Mouse (Mus musculus): Measurements from ENCODE around the gene Ascl5. TPM values are rescaled to one million over a fixed set of nuclear protein-coding genes. Genes with fewer than 3 reads are reported as not detected.

Gene Ascl5
- polyA plus RNA-seq, 1 experiment from 2014 or later, result not detected

DNA sequence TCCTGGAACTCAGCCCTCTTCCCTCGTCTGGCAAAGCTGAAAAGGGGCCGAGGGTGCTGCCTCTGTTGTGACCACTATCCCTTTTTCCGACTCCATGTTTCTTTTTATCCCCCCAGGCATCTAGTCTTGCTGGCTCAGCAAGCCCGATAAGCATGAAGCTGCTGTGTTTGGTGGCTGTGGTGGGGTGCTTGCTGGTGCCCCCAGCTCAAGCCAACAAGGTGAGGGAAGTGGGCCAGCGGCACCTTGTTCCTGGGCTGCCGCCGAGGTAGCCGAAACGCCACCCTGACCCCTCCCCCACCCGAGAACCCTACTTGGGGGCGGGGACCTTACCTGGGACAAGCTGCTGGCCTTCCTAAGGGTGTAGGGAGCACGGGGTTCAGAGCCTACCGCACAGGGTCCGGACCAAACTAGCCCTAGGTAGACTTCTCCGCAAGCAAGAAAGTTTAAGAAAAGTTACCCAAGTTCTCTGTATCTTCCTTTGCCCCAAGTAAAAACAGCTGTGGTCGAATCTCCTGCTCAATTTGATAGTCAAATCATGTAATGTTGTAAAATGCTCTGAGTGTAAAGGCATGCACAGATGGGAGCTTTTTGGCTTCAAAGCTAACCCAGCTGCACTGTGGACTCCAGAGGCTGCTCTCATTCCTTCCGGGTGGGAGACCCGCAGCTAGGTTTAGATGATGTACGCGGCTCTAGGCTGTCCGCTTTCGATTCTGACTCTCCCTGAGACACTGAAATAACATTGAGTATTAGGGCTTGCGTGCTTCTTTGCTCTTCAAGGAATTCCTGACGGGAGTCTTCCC is 32.0 kb upstream of the Ascl5 start:
- Histone ChIP-seq H3K27me3 (no peaks in the 10 kb centered on the region), H3K4me2 (peak overlapping the region; percentile 89), H3K9me3 (replicated peaks) (no peaks in the 10 kb centered on the region), H3K9ac (peak overlapping the region; percentile 93), H3K4me1 (replicated peaks) (peaks cover 61% of the 10 kb centered on the region), H3K36me3 (peaks cover 41% of the 10 kb centered on the region), H3K27ac (peak overlapping the region; percentile 92), H3K4me3 (replicated peaks) (peak overlapping the region; percentile 83)
- WGBS (ENCODE audit: insufficient replicate concordance), result 16% methylated on average over 24 of the region's 24 CpGs
- DNase-seq (peak; percentile 41), ATAC-seq (ENCODE audit: low read depth) (peak; percentile 34)

DNA sequence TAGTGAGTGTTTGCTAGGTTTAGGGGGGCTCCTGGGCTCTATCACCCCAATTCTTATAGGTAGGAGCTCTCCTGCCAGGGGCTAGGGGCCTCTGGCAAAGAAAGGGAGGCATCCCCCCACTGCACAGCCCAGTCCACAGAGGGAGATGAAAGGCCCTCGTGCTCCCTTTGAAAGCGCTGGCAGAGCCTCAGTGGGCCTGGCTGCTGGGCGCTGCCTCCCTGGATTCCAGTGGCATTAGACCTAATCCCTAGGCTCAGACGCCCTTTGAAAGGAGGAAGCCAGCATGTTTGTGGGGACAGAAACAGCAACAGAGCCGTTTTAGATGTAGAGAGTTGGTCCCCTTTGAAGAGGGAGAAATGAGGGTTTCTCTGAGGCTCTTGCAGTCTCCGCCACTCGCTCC is 20.4 kb upstream of the Ascl5 start:
- no peak overlapping the region for H3K27ac ChIP-seq
- ATAC-seq (ENCODE audit: low read depth) (no peak), DNase-seq (no peak)
- peaks cover 100% of the 10 kb centered on the region for H3K36me3 ChIP-seq
- WGBS (ENCODE audit: insufficient replicate concordance), result 86% methylated on average over 7 of the region's 7 CpGs
- H3K9ac ChIP-seq, result no peak overlapping the region
- no peak overlapping the region for H3K4me2 ChIP-seq
- H3K27me3 ChIP-seq, result no peaks in the 10 kb centered on the region
- H3K4me1 ChIP-seq (replicated peaks), result peaks cover 24% of the 10 kb centered on the region; the same call in 1 of the 2 replicates
- H3K4me3 ChIP-seq (replicated peaks), result no peak overlapping the region
- H3K9me3 ChIP-seq (replicated peaks), result no peaks in the 10 kb centered on the region

DNA sequence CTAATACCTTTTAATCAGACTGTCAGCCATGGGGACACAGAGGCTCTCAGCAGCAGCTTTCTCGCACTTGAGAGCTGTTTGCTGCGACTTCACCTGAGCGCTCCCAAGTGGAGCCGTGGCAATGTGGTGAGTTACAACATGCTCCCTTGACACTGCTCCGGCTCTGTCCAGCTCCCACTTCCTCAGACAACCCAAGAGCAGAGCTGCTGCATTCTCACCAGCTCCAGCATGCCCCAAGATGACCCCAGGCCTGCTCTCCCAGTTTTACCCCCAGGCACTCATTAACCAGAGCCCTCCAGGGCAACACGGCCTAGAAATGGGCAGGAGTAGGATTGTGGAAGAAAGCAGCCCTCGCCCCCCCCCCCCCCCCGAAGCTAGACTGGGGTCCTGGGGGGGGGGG is 18.9 kb upstream of the Ascl5 start:
- Histone ChIP-seq H3K36me3 (peaks cover 90% of the 10 kb centered on the region), H3K27me3 (no peaks in the 10 kb centered on the region), H3K27ac (no peak overlapping the region), H3K9ac (no peak overlapping the region), H3K4me3 (replicated peaks) (no peak overlapping the region), H3K4me1 (replicated peaks) (peaks cover 19% of the 10 kb centered on the region; the same call in 1 of the 2 replicates), H3K4me2 (no peak overlapping the region), H3K9me3 (replicated peaks) (no peaks in the 10 kb centered on the region)
- ATAC-seq (ENCODE audit: low read depth) (no peak), DNase-seq (no peak)
- 77% methylated on average over 8 of the region's 8 CpGs for WGBS (ENCODE audit: insufficient replicate concordance)

DNA sequence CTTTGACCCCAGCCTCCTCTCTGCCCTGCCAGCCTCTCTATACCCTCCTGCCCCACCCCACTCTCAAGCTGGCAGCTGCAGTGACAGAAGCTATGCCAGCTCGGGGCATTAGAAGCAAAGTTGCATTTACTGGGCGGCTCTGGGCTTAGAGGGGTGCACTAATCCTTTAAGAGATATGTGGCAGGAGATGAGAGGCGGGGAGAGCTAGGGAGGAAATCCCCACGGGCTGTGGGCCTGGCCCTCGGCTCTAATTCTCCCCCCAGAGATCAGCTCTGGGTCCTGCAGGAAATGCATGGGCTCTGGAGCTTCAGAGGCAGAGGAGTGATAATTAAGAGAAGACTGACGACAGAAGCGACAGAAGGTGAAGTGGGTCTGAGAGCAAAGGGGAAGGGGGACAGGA is 17.6 kb upstream of the Ascl5 start:
- Histone ChIP-seq H3K4me2 (no peak overlapping the region), H3K9me3 (replicated peaks) (no peaks in the 10 kb centered on the region), H3K27me3 (no peaks in the 10 kb centered on the region), H3K4me1 (replicated peaks) (peaks cover 19% of the 10 kb centered on the region; the same call in 1 of the 2 replicates), H3K36me3 (peaks cover 77% of the 10 kb centered on the region), H3K27ac (0 out of 2 replicates have a peak overlapping the region, but pooled peaks have one; percentile 23), H3K4me3 (replicated peaks) (no peak overlapping the region), H3K9ac (no peak overlapping the region)
- WGBS (ENCODE audit: insufficient replicate concordance), result 61% methylated on average over 7 of the region's 7 CpGs
- ATAC-seq (ENCODE audit: low read depth) (no peak), DNase-seq (no peak)

DNA sequence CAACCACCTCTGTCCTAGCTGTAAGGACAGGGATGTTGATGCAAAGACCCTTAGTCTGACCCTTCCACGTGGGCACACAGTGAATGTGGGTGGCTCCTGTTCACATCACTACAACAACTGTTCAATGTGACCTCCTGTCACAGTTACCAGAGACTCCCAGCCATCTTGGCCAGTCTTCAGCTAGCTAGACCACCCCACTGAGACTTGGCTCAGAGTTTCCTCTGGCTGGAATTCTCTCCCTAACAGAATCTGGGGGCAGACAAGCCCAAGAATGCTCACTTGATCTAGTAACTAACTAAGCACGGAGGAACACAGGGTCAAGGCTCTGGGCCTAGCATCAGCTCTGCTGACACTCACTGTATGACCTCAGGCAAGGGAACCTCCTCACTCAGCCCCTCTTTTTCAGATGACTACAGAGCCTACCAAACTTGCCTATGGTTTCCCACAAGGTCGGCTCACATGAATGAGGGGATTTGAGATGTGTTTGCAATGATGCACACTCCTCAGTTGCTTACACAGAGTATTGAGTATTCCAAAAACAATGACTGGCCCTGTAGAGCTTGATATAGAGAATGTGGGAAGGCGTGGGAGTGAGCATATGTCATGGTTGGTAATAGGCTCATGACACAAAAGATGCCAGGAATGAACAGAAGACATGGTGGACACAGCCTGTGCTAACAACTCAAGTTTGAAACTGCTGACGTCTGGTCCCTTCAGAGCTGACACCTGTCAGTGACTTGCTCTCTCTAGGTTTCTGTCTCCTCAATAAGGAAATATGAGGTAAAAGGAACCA is 11.7 kb upstream of the Ascl5 start:
- H3K4me1 ChIP-seq (replicated peaks), result no peaks in the 10 kb centered on the region
- no peak for DNase-seq
- no peak overlapping the region for H3K4me2 ChIP-seq
- no peaks in the 10 kb centered on the region for H3K9me3 ChIP-seq (replicated peaks)
- peaks cover 44% of the 10 kb centered on the region for H3K27me3 ChIP-seq
- no peak overlapping the region for H3K4me3 ChIP-seq (replicated peaks)
- no peak overlapping the region for H3K27ac ChIP-seq
- H3K36me3 ChIP-seq, result peaks cover 17% of the 10 kb centered on the region
- ATAC-seq (ENCODE audit: low read depth), result no peak
- H3K9ac ChIP-seq, result no peak overlapping the region
- WGBS (ENCODE audit: insufficient replicate concordance), result 48% methylated on average over 5 of the region's 5 CpGs

DNA sequence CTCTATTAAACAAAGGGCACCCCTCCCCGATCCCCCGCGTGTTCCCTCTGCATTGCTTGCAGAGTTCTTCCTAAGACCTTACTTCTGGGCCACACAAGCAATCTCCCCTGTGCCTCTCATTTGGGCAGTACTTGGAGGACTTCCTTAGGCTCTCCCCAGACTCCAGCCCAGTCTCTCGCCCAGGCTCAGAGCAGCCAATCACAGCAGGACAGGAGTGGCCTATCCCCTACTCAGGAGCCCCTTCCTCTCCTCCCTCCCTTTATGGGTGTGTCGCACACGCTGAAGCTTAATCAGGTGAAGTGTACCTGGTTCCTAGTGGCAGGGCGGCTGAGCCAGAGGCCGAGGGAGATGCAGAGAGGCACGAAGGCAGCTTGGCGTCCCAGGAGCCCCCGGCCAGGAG is 10.2 kb upstream of the Ascl5 start:
- 25% methylated on average over 11 of the region's 11 CpGs for WGBS (ENCODE audit: insufficient replicate concordance)
- H3K4me3 ChIP-seq (replicated peaks), result no peak overlapping the region
- no peak for ATAC-seq (ENCODE audit: low read depth)
- no peak overlapping the region for H3K9ac ChIP-seq
- H3K9me3 ChIP-seq (replicated peaks), result no peaks in the 10 kb centered on the region
- H3K4me2 ChIP-seq, result no peak overlapping the region
- peaks cover 2% of the 10 kb centered on the region; the same call in 1 of the 2 replicates for H3K36me3 ChIP-seq
- no peaks in the 10 kb centered on the region for H3K4me1 ChIP-seq (replicated peaks)
- H3K27ac ChIP-seq, result no peak overlapping the region
- peaks cover 57% of the 10 kb centered on the region for H3K27me3 ChIP-seq
- no peak for DNase-seq

DNA sequence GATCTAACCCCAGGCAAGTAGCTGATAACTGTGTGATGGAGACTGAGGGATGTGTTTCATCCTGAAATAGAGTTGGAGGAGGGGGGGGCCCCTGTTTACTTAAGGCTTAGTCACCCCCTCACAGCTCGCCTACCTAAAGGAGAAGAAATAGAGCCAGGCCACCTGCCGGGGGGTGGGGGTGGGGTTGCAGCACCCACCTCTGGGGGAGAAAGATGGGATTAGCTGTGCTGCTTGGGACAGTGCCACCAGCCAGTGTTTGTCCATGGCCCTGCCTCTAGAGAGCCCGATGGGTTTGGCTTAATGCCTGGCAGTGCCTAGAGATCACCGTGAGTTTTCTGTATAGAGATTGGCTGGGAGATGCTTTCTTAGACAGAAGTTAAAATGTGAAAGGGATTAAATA is 9.7 kb upstream of the Ascl5 start:
- ATAC-seq (ENCODE audit: low read depth) (no peak), DNase-seq (no peak)
- no peaks in the 10 kb centered on the region for H3K4me1 ChIP-seq (replicated peaks)
- no peaks in the 10 kb centered on the region for H3K9me3 ChIP-seq (replicated peaks)
- H3K4me3 ChIP-seq (replicated peaks), result no peak overlapping the region
- 27% methylated on average over 4 of the region's 4 CpGs for WGBS (ENCODE audit: insufficient replicate concordance)
- H3K27me3 ChIP-seq, result peaks cover 58% of the 10 kb centered on the region
- no peaks in the 10 kb centered on the region for H3K36me3 ChIP-seq
- H3K27ac ChIP-seq, result no peak overlapping the region; the same call in 1 of the 2 replicates
- H3K9ac ChIP-seq, result no peak overlapping the region
- H3K4me2 ChIP-seq, result no peak overlapping the region

DNA sequence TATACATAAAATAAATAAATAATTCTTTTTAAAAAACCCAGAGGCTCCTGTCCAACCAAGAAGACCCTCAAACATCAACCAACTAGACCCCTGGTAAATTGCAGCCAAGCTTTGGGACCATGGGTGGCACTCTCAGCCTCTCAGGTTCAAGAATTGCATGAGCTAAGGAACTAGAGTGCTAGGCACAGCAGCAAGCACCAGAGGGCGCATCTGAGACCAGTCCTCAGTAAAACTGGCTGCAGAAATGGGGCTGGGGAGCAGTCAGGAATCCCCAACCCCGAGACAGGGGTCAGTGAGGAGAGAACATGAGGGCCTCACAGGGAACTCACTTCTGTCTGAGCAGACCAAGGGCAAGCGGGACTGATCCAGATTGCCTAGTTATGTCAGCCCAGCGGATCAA is 4.8 kb upstream of the Ascl5 start:
- Histone ChIP-seq H3K9me3 (replicated peaks) (no peaks in the 10 kb centered on the region), H3K27ac (no peak overlapping the region), H3K4me2 (no peak overlapping the region), H3K4me1 (replicated peaks) (peaks cover 6% of the 10 kb centered on the region), H3K27me3 (peaks cover 86% of the 10 kb centered on the region), H3K36me3 (no peaks in the 10 kb centered on the region), H3K9ac (no peak overlapping the region), H3K4me3 (replicated peaks) (no peak overlapping the region)
- WGBS (ENCODE audit: insufficient replicate concordance), result 12% methylated on average over 4 of the region's 4 CpGs
- no peak for ATAC-seq (ENCODE audit: low read depth)
- DNase-seq, result peak; percentile 34

DNA sequence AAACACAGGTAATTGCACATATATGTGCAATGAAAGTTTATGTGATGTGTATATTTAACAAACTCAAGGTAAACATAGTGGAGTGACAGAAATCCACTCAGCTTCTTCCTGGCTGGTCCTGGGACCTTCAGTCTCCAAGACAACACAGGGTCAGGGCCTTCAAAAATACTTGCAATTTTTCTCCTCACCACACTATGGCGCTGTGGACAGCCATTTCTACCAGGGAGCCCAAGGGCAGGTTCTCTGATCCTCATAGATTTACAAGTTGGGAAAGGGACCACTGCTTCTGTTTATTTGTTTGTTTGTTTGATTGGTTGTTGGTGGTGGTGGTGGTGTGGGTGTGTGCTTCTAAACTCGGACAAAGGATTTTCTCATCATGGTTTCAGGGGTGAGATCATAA is 3.2 kb upstream of the Ascl5 start:
- WGBS (ENCODE audit: insufficient replicate concordance), result 4% methylated on average over 2 of the region's 2 CpGs
- Histone ChIP-seq H3K4me3 (replicated peaks) (no peak overlapping the region), H3K9ac (no peak overlapping the region), H3K9me3 (replicated peaks) (no peaks in the 10 kb centered on the region), H3K4me2 (no peak overlapping the region), H3K4me1 (replicated peaks) (peaks cover 12% of the 10 kb centered on the region), H3K27ac (no peak overlapping the region), H3K36me3 (no peaks in the 10 kb centered on the region), H3K27me3 (peaks cover 86% of the 10 kb centered on the region)
- ATAC-seq (ENCODE audit: low read depth), result no peak
- no peak for DNase-seq

DNA sequence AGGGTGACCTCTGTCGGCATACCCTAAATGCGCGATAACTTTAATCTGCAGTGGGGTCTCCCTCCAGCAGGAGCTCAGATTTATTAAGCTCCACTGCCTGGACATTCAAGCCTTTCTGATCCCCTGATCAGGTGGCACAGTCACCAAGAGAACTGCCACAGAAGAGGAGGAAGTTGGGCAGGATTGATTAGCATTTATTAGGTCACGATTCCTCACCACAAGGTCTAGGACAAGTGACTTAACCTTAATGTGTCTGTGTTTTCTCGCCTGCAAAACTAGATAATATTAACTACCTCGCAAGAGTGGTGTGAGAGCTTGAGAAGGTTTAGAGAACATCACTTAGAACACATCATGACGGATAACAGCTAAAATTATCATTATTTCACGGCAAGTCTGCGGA is 2.7 kb upstream of the Ascl5 start:
- no peak overlapping the region for H3K4me2 ChIP-seq
- no peaks in the 10 kb centered on the region for H3K9me3 ChIP-seq (replicated peaks)
- H3K27me3 ChIP-seq, result peaks cover 86% of the 10 kb centered on the region
- DNase-seq (no peak), ATAC-seq (ENCODE audit: low read depth) (no peak)
- no peak overlapping the region for H3K4me3 ChIP-seq (replicated peaks)
- WGBS (ENCODE audit: insufficient replicate concordance), result 41% methylated on average over 9 of the region's 9 CpGs
- peaks cover 12% of the 10 kb centered on the region for H3K4me1 ChIP-seq (replicated peaks)
- H3K36me3 ChIP-seq, result no peaks in the 10 kb centered on the region
- no peak overlapping the region for H3K27ac ChIP-seq
- no peak overlapping the region for H3K9ac ChIP-seq

DNA sequence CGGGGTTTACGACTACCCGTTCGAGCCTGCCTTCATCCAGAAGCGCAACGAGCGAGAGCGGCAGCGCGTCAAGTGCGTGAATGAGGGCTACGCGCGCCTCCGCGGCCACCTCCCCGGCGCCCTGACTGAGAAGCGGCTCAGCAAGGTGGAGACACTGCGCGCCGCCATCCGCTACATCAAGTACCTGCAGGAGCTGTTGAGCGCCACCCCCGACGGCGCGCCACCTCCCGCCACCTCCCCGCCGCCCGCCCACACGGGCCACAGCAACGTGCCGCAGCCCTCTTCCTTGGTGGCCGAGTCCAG is 360 bp downstream of the Ascl5 start:
- ATAC-seq (ENCODE audit: low read depth), result no peak
- peak overlapping the region; percentile 33 for H3K4me2 ChIP-seq
- H3K9ac ChIP-seq, result no peak overlapping the region

More for the DNA sequence above, 360 bp downstream of the Ascl5 start:
- Histone ChIP-seq H3K9me3 (replicated peaks) (no peaks in the 10 kb centered on the region), H3K4me1 (replicated peaks) (peaks cover 12% of the 10 kb centered on the region), H3K27me3 (peaks cover 84% of the 10 kb centered on the region), H3K27ac (no peak overlapping the region), H3K36me3 (no peaks in the 10 kb centered on the region), H3K4me3 (replicated peaks) (0 out of 2 replicates have a peak overlapping the region, but pooled peaks have one; percentile 18)
- 3% methylated on average over 36 of the region's 36 CpGs for WGBS (ENCODE audit: insufficient replicate concordance)
- DNase-seq, result no peak
